Mouse (Mus musculus): ENCODE data around the gene Ddah1.

GRCm38 (mm10) chr3:145743050-145743449 is 15.4 kb upstream of the Ddah1 start:
- no peak for TF ChIP-seq CTCF (IDR thresholded peaks at IDR 0.05; ENCODE audit: extremely low read depth, insufficient read depth, low read length)
- no peak for TF ChIP-seq POLR2A (IDR thresholded peaks at IDR 0.05; ENCODE audit: extremely low read depth, insufficient read depth, low read length)
